Mouse (Mus musculus) lung, adult 2 months (tissue): ENCODE results near the gene Atp1b2. TPM values are rescaled to one million over a fixed set of nuclear protein-coding genes. Genes with fewer than 3 reads are reported as not detected.

Source experiments
- DNase-seq: peaks from one replicate; pipeline ENCODE4 v3.0.0; 2022
- H3K4me1 ChIP-seq: fragments of 200-500 bp; 2 replicates; pipeline ENCODE4 v1.6.1; 2011; ENCODE audit warnings: low read length; ENCODE audit not compliant: control insufficient read depth, insufficient read depth
- H3K4me3 ChIP-seq: fragments of 200-500 bp; replicated peaks from 2 replicates; pipeline ENCODE3; 2011; ENCODE audit warnings: low read depth, mild to moderate bottlenecking, control low read depth, low read length; ENCODE audit errors: extremely low read depth
- CTCF ChIP-seq: fragments of 200-500 bp; IDR thresholded peaks from 2 replicates; pipeline ENCODE4 v1.5.1; 2011; ENCODE audit warnings: mild to moderate bottlenecking, low read length, control low read depth; ENCODE audit not compliant: insufficient read depth
- POLR2A ChIP-seq: fragments of 200-500 bp; IDR thresholded peaks from 2 replicates; pipeline ENCODE4 v1.6.1; 2011; ENCODE audit warnings: low read depth, mild to moderate bottlenecking, control low read depth, low read length, borderline replicate concordance; ENCODE audit errors: extremely low read depth
- WGBS: fragments of 180-500 bp; shearing (Covaris S2); methylation state at CpG from one replicate; pipeline ENCODE4 v1.1.7; 2018; 5-methylcytosine and 5-hydroxymethylcytosine counted together
- polyA plus RNA-seq: library from polyadenylated mRNA; depleted of rRNA; stranded (reverse); fragments of >200 nt; gene quantifications from 2 replicates; pipeline ENCODE4 v1.2.3, GENCODE M21; 2012

The Atp1b2 gene
- polyA plus RNA-seq, 1 experiment: 15.9 TPM

DNA sequence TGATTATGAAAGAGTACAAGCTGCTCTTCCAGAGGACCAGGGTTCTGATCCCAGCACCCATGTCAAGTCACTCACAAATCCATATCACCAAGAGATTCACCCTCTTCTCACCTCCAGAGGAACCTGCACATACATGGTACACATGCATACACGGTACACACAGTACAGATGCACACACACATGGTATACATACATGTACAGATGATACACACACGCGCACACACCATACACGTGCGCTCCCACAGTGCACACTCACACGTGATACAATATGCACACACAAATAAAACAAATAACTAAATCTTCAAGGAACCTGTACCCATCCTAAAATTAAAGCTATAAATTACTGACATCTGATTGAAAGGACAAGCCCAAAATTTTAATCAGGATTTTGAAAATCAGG, 10.9 kb downstream of the Atp1b2 start:
- no peak for DNase-seq
- Histone ChIP-seq H3K4me1 (no peaks in the 10 kb centered on the region), H3K4me3 (no peak overlapping the region)
- 95% methylated on average over 6 of the region's 6 CpGs for WGBS
- TF ChIP-seq POLR2A (no peak), CTCF (no peak)

DNA sequence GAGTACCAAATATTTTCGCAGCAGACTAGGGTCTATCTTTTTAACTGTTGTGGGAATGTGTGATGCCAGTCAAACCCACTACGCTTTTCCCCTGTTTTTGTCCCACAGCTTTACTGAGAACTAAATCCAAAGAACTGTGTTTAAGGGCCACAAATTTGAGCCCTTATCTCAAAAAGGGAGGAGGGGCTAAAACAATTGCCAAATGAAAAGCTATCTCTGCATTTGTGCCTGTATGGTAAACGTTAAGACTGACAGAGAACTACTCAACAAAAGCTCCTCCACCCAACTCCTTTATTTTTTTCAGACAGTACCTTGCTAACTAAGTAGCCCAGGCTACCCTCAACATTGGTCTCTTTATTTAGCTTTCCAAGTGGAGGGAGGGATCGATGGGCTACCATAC, 12.9 kb downstream of the Atp1b2 start:
- 75% methylated on average over 4 of the region's 4 CpGs for WGBS
- TF ChIP-seq POLR2A: no peak
- no peak for TF ChIP-seq CTCF
- no peaks in the 10 kb centered on the region for H3K4me1 ChIP-seq
- H3K4me3 ChIP-seq: no peak overlapping the region
- no peak for DNase-seq

DNA sequence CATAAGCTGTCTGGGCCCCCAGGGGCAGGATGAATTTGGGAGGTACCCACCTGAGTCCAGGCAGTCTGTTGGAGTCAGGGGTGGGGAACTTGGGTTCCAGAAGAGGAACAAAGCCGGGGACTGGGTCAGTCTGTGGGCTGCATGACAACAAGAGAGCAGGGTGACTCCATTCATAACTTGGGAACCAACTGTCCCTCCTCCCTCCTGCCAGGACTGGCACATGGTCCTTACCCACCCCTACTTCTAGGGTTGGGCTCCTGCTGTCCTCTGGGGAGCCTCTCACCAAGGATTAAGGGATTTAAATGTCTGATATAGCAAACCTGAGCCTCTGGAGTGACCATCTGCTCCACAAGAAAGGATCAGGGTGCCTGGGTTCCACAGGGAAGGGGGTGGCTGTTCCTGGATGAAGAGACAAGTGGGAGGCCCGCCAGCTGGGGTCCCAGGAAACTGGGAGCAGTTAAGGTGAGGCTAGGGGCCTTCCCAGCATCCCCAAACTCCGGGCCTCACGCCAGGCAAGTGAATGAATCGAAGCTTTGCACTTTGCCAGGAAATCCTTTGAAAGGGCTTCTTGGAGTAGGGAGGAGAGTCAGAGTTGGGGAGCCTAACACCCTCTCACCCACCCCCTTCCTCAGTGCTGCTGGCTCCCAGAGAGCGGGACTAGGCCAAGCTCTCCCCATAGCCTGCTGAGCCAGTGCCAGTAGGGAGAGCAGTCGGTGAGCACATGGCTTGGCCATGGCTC, 13.7 kb downstream of the Atp1b2 start:
- Histone ChIP-seq H3K4me3 (no peak overlapping the region), H3K4me1 (no peaks in the 10 kb centered on the region)
- WGBS: 73% methylated on average over 7 of the region's 7 CpGs
- TF ChIP-seq CTCF (no peak), POLR2A (no peak)
- DNase-seq: no peak

- H3K4me3 ChIP-seq: no peak overlapping the region
- WGBS: 87% methylated on average over 3 of the region's 3 CpGs
These were observed 14.3 kb downstream of the Atp1b2 start for GRCm38 (mm10) chr11:69591424-69591823.

DNA sequence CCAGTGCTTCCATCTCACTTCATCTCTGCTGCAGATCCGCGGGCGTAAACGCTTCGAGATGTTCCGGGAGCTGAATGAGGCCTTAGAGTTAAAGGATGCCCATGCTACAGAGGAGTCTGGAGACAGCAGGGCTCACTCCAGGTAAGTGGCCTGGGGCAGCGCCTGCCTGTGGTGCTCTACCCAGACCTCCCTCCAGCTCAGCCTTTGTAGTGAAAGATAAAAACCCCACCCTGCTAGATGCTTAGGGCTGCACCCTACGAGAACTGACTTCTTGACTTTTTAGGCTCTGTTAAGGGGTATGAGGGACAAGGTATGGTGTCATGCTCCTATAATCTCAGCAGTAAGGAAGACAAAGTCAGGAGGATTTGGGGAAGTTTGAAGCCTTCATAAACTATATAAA, 15.1 kb downstream of the Atp1b2 start:
- 91% methylated on average over 8 of the region's 8 CpGs for WGBS
- Histone ChIP-seq H3K4me3 (no peak overlapping the region), H3K4me1 (no peaks in the 10 kb centered on the region)
- TF ChIP-seq CTCF (no peak), POLR2A (no peak)
- no peak for DNase-seq

More at GRCm38 (mm10) chr11:69591424-69591823, 14.3 kb downstream of the Atp1b2 start:
- H3K4me1 ChIP-seq: no peaks in the 10 kb centered on the region
- no peak for TF ChIP-seq POLR2A
- TF ChIP-seq CTCF: no peak
- no peak for DNase-seq

DNA sequence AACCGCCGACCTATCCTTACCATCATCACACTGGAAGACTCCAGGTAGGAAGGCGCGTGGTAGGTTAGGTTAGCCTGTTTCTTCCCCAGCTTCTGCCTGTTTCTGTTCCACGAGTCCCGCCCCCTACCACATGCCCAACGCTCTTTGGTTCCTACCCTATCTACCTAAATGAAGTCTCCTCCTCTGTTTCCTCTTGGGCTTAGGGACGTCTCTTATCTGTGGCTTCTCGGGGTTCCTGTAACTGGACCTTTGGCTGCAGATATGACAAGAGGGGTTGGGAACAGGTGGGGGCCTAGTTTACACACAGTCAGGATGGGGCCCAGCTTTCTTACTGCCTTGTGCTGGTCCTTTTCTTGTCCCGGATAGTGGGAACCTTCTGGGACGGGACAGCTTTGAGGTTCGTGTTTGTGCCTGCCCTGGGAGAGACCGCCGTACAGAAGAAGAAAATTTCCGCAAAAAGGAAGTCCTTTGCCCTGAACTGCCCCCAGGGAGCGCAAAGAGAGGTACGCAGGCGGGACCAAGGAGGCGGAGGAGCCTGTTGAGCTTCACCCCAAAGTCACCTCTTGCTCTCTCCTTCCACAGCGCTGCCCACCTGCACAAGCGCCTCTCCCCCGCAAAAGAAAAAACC, 16.4 kb downstream of the Atp1b2 start:
- TF ChIP-seq POLR2A (no peak), CTCF (no peak)
- 89% methylated on average over 22 of the region's 22 CpGs for WGBS

DNA sequence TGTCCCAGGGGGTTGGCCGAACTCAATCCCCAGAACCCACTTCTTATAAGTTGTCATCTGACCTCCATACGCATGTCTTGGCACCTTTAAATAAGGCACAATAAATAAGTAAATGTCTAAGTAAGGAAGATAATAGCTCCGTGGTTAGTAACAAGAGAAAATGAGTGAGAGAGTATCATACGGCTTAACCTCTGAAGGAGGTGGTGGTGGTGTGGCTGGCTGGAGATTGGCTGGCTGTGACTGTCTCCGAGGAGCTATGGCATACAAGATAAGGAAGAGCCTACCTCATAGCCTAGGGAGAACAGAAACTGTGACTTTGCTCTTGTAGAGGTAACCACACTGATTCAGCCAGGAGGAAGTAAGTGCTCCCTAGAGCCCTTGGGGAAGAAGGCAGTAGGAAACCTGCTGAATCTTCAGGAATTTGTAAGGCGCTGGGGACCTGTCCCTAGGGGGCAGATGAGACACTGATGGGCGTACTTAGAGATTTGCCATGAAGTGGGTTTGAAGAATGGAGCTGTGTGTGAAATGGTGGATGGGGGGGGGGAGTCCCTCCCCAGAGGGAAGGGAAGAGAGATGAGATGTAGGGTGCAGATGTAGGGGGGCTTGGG, 19.9 kb downstream of the Atp1b2 start:
- Histone ChIP-seq H3K4me1 (no peaks in the 10 kb centered on the region; the same call in 1 of the 2 replicates), H3K4me3 (no peak overlapping the region)
- 70% methylated on average over 7 of the region's 7 CpGs for WGBS
- no peak for TF ChIP-seq CTCF
- no peak for TF ChIP-seq POLR2A
- no peak for DNase-seq

More for the DNA sequence above, 16.4 kb downstream of the Atp1b2 start:
- Histone ChIP-seq H3K4me3 (no peak overlapping the region), H3K4me1 (no peaks in the 10 kb centered on the region)
- no peak for DNase-seq

DNA sequence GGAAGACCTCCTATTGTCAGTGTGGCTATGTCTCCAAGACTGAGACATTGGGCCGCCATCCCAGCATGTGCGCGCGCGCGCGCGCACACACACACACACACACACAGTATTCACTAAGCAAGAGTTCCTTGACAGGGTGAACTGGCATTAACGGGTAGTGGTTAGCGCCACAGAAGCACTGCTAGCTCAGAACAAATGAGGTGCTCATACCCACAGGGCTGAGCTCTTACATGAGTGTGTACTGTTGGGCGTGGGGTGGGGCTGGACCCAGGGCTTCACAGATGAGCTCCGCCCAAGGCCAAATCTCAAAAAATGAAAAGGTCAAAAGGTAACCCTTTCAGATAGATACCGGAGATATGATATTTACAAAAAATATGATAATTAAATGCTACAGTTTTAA, 20.8 kb downstream of the Atp1b2 start:
- Histone ChIP-seq H3K4me3 (no peak overlapping the region), H3K4me1 (no peaks in the 10 kb centered on the region; the same call in 1 of the 2 replicates)
- no peak for TF ChIP-seq POLR2A
- TF ChIP-seq CTCF: no peak
- WGBS: 94% methylated on average over 13 of the region's 13 CpGs
- no peak for DNase-seq

DNA sequence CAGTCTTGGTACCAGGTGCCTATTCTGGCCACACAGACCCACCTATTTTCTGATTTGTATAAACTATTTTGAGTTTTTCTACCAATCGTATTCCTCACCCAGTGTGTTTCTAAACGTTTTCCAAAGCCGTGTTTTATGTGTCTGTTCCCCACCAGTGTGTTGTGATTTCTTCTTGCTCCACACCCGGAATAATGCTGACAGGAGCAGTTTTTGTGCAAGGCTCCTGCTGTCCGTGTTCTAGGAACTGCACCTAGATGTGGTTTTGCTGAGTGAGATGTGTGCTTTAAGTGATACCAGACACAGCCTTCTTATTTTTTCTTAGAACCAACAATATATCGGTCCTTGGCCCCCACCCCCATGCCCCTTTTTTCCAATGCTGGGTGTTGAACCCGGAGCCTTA, 21.7 kb downstream of the Atp1b2 start:
- TF ChIP-seq CTCF (no peak), POLR2A (no peak)
- 81% methylated on average over 7 of the region's 7 CpGs for WGBS
- no peak overlapping the region for H3K4me3 ChIP-seq

More for the DNA sequence above, 21.7 kb downstream of the Atp1b2 start:
- no peaks in the 10 kb centered on the region; the same call in 1 of the 2 replicates for H3K4me1 ChIP-seq
- no peak for DNase-seq
